Mouse (Mus musculus) megakaryocyte, embryonic 14.5 days (primary cell): Measurements from ENCODE around the gene Rnf126.

Experiments
- FLI1 ChIP-seq: IDR thresholded peaks from 2 replicates; pipeline ENCODE4 v1.6.1; 2012; ENCODE audit warnings: low read length, inconsistent platforms, mixed read lengths
- GATA1 ChIP-seq: IDR thresholded peaks from 3 replicates; pipeline ENCODE4 v1.6.1; 2012; ENCODE audit warnings: mixed read lengths, low read length, inconsistent platforms, borderline replicate concordance

- TF ChIP-seq GATA1 (no peak), FLI1 (no peak)
These were observed 54.7 kb downstream of the Rnf126 start for GRCm38 (mm10) chr10:79712029-79712428.
